Mouse (Mus musculus) stomach, postnatal 0 days (tissue): Measurements from ENCODE around the gene Slitrk6.

Source experiments
- CTCF ChIP-seq: IDR thresholded peaks from 2 replicates; pipeline ENCODE4 v1.5.1; 2016; ENCODE audit warnings: antibody characterized with exemption, low read depth, mild to moderate bottlenecking, moderate library complexity
- EP300 ChIP-seq: optimal IDR thresholded peaks from 2 replicates; pipeline ENCODE3; 2016; ENCODE audit warnings: antibody characterized with exemption

DNA sequence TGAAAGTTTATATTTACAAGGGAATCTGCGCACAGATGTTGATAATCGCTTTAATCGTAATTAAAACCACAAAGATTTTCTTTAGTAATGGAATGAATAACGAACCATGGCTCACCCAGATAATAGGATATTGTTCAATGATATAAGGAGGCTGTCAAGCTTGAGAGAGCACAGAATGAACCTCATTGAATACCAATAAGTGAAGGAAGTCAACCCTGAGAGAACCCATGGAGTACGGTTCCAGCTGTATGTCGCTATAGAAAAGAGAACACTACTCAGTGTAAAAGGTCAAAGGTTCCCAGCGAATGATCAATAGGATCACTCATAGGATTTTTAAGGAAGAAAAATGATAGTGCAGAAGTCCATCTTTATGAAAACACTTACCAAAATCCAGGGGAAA, 15.1 kb downstream of the Slitrk6 start:
- TF ChIP-seq CTCF (no peak), EP300 (no peak)
